Mouse (Mus musculus) ES-CJ7 (cell line): Measurements from ENCODE around the gene Abhd16b.
A peak's percentile ranks its signal among the peaks of the same experiment; 100 is the strongest.

Experiments used
- DNase-seq: peaks from one replicate; pipeline ENCODE4 v3.0.0; 2011; ENCODE audit warnings: low read depth, low spot score

Abhd16b gene

DNA sequence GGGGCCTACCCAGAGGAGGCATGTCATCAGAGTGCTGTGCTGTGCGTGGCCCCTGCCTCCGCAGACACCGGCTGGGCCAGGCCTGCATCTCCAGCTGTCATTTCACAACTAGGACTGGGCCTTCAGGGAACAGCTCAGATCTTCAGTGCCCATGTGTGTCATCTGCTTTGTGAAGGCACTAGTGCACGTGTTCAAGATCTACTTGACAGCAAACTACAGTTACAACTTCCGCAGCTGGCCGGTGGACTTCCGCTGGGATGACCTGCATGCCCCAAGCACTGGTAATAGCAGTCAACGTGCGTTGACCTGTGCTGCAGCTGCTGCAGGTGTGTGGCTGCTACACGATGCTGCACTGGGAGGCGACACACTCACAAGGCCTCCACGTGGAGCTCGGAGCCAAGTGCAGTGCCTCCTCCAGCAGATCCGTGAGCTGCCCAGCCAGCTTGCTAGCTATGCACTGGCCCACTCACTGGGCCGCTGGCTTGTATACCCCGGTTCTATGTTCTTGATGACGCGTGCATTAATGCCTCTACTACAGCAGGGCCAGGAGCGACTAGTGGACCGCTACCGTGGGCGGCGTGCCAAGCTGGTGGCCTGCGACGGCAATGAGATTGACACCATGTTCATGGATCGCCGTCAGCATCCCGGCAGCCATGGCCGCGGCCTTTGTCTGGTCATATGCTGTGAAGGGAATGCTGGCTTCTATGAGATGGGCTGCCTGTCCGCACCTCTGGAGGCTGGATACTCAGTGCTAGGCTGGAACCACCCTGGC is at the start of gene Abhd16b:
TSS of gene Abhd16b (plus strand) at position 51 of the 772 bp plus-strand sequence.
- no peak for DNase-seq

DNA sequence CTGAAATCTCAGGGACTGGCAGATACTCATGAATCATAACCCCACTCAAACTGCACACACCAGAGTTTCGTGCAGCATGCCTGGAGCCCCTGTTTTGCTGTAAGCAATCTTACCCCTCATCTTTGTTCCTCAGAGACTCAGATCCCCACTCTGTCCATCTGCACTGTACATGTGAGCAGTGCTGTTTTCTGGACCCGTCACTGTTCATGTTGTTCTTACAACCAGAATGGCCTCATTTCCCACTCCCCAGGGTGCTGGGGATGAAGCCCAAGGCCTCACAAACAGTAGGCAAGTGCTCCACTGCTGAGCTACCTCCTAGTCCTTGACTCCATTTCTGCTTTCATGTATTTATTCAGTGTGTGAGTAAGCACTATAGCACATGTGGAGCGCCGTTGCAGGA is 40.8 kb upstream of the Abhd16b start:
- DNase-seq, result no peak

DNA sequence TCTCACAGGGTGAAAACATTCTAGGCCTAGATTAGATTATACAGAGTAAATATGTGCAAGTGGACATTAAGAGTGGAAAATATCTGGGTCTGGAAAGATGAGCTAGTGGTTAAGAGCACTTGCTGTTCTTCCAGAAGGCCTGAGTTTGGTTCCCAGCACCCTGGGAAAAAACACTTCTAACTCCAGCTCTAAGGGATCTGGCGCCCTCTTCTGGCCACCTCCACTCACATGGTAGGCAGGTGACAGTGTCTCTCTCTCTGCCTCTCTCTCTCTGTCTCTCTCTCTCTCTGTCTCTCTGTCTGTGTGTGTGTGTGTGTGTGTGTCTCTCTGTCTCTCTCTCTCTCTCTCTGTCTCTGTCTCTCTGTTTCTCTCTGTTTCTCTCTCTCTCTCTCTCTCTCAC is 39.7 kb upstream of the Abhd16b start:
- DNase-seq, result peak; percentile 65

DNA sequence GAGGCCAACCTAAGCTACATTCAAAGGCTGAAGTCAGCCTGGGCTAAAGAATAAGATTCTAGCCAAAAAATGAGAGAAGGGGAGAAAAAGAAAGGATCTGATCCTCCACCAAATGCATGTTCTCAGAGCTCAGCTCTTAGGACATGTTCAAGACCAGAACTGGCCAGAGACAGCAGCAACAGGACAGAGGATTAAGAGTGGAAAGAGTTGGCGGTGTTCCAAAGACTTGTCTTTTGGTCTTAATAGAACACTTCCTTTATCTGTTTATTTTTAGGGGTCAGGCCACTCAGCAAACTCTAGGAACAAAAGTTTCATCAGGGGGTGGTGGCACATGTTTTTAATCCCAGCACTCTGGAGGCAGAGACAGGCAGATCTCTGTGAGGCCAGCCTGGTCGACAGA is 37.1 kb upstream of the Abhd16b start:
- no peak for DNase-seq

DNA sequence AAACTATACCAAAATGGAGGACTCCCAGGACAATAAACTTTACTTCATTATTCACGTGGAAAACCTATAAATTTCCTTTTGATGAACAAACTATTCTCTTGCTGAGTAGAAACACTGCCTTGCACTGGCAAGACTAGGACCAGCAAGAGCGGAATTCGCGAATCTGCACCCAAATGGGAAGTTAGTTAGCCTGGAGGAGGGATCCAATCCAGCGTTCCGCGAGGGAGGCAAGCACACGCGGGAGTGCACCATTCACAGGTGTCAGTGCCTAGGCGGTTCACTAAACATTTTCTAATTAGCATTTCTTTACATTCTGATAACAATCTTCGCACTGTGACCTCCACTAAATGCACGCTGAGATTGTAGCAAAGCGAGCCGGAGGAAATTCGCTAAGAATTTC is 35.2 kb upstream of the Abhd16b start:
- DNase-seq, result peak; percentile 53

DNA sequence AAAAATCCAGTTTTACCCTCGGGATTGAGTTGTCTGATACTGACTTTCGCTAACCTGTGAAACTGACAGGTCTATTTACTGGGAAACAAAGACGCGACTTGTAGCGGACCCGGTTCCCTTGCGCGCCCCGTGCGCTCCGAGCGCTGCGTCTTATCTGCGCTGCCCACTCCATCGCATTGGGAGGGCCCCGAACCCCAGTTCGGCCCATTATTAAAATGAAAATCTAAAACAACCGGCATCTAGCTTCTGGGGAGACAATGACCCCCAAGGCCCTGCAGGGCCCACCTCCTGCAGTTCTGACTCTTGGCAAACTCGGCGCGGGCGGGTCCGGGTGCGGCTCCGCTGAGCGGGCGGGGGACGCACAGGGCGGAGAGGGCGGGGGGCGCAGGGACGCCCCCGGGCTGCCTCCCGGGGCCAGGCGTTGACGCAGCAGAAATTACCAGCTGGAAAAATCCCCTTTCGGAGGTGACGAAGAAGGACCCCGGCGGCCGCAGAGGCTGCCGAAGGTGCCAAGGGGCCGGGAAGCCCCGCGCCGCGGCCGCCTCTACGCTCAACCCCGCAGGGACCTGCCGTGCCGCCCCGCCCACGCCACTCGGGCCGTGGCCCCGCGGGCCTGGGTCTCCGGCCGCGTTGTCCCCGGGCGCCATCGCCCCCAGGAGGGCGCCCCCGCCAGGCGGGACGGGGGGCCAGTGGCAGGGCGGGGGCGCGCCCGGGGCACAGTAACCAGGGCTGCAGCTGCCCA is 34.4 kb upstream of the Abhd16b start:
- DNase-seq, result peak; percentile 26

DNA sequence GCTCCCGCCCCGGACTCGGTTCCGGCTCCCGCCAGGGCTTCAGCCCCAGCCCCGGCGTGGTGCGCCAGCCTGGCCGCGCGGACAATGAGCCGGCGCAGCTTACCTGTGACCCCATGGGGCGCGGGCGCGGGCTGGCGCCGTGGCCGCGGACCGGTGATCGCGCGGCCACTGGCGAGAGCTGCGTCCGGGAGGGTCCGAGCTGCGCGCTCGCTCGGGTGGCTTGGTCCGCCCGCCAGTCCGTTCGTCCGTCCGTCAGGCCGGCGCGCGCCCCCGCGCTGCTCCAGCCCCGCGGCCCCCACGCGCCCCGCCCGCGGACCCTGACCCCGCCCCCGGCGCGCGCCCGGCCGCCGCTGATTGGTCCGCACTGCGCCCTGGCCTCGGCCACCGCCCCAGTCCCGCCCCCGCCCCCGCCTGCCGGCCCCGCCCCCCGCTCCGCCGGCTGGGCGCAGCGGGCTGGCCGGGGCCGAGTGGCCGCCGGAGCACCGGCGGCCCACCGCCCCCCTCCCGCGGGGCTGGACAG is 33.8 kb upstream of the Abhd16b start, which contains the start of gene Zbtb46:
TSS of gene Zbtb46 (minus strand) at position 274 of the 520 bp plus-strand sequence.
- peak; percentile 48 for DNase-seq

DNA sequence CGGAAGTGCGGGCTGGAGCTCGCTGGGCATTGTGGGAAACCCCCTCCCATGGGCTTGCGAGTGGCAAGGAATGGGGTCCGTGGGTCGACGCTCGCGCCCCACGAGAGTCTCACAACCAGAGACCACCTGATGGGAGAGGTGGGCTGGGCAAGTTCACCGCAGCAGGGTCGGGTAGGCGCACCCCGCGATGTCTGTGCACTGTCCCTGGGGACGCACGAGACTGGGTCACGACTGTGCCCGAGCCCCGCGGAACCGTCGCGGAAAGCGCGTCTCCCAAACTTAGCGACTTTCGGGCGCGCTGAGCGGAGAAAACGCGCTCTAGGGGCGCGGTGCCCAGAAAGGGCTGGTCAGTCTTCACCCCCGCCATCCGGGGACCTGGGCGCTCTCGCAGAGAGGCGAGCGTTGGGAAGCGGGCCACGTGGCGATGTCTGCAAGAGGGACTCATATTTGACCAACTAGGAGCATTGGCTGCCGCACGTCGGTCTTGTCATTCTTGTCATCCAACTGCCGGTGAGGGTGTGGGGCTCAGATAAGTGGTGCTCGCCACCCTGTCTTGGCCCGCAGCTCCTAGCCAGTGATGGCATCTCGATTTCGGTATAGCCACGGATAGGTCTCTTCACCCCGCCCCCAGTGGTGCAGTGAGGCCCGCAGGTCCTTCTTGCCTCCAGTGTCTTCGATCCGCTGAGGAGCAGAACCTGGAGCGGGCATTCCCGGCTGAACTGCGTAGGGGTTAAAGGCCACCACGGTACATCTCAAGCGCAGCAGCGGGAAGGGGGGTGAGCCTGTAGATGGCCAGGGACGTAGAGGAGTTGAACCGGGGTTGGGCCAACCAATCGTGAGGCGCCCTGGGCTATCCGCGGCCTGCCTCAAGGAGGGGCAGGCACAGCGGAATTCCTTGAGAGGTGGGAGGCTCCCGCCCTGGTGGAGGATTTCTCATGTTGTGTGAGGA is 33.1 kb upstream of the Abhd16b start:
- peak; percentile 86 for DNase-seq

DNA sequence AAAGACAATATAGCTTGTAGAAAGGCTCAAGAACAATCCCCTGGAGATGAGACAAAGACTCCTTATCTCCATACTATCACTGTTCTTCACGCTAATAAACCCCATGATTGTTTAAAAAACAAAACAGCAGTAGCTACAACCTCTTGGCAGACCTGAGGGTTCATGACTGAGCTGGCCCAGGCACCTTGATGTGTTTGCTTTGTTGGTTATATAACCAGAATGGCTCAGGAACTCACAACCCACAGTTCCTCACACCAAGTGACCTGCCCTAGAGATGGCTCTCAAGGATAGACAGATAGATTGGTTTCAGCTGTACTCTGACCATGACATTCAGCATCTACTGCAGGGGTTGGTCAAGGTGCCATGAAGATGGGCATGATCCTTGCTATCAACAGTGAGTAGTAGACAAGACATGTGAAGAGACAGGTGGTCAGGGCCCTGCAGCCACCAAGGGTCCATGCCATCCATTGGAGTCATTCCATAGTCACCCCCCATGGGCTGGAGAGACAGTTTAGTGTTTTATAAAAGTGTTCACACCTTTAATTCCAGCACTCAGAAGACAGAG is 31.4 kb upstream of the Abhd16b start:
- DNase-seq, result no peak

DNA sequence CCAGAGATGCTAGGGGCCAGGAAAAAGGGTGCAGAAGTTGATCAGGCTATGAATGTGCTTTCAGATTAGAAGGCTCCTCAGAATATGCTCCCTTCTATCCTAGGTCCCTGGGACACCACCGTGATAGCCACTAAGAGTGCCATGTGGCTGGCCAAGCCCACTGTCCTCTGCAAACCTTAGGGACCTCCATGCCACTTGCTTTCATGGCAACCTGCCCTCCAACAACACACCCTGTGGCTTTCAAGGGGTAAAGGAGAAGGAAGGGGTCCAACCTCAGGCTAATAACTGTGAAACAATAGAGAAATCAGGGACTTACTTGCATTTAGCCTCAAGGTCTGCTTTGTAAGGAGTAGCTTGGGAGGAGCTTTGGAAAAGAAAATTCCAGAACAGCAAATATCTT is 30.4 kb upstream of the Abhd16b start:
- no peak for DNase-seq

DNA sequence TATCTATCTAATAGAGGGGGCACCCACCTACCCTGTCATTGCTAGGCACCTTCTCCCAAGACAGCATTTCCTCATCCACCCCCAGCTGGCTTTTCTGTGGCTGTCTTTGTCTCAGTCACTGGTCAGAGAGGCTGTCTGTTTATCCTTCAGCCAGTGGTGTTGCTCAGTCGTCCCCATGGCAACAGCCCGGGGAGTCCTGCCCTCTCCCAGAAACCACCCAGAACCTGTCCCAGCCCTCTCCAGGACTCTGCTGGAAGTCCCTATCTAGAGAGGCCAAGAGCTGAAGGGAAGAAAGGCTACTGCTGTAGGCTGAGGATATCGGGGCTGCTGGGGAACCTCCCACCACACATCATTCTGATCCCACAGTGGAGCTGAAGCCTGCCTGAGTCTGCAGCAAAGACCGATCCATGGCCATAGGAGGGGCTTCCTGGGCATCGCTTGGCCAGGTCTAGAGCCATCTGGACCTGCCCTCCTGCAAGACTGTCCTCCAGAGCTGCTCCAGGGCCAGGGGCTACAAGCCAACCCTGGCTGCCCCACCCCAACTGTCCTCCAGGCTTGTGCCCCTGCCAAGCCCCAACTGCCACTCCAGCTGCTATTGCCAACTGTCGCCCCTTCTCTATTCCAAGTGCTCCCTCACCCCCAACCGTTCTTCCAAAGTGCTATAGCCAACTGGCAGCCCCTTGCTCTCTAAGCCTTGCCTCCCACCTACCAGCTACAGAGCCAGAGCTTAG is 29.8 kb upstream of the Abhd16b start:
- peak; percentile 77 for DNase-seq

DNA sequence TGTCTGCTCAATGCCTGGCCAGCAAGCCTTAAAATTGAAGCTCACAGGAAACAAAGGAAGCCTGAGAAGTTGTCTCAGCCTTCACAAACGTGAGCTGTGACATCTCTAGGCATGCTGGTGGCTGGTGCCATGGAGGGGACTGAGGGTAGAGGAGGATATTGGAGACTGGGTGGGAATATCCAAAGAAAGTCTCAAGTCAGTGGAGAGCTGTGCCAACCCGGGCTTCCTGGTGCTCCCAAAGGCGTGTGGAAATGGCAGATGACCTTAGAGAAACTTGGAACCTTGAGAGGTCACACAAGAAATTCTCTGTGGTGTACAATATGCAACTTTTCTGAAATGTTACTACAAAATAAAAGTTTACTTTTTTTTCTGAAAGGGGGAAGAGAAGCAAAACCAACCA is 27.6 kb upstream of the Abhd16b start:
- DNase-seq, result no peak

DNA sequence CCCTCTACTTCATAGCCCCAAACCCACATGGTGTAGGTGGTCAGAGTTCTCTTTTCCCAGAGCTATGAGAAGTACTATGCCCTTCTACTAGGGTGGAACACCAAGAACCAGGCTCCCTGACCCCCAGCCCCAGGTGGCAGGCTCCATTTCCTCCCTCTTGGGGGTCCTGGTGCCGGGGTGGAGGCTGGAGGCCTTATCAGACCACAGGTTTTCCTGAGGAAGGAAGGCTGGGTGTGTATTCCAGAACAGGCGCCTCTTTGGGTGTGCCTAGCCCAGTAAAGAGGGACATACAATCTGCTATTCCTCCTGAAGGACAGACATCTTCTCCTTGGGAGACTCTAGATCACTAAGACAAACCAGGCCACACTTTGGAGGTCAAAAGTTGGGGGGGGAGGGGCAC is 22.7 kb upstream of the Abhd16b start:
- DNase-seq, result no peak

DNA sequence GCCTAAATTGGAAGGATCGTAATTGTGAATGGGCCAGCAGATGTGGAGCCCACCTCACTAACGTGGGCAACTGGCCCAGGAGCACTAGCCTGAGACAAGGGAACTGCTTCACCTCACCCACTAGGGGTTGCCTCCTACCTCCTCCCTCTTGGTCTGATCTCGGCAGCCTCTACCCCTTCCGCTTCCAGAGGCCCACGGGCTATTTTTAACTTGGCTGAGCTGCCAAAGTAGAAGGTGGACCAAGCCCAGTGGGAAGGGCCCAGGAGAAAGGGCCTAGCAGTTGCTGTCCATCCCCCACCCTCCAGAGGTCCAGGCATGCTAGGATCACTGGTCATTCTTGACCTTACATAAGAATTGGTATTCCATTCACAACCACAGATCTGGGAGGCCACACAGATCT is 21.8 kb upstream of the Abhd16b start:
- DNase-seq, result no peak

DNA sequence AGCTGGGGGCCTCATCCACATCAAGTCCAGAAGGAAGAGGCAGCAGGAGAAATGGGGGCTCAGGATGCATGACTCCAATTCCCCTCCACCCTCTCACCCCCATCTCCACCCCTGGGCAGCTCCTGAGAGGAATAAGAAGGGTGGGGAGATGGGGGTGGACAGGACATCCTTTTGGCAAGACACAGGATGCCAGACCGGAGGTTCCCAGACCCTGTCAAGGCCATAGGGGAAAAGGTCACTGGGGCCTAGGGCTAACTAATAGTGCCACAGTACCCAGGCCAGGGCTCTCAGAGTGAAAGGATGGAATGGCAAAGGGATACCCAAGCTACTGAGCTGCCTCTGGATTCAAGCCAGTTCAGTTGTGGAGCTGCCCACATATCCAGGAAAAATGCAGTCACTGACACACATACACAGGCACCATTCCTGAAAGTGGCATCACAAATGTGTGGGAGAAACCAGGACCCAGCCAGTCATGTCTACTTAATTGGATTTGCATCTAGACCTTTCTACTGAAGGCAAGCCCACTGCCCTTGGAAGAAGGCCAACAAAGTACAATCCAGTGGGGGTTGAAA is 20.7 kb upstream of the Abhd16b start:
- no peak for DNase-seq

DNA sequence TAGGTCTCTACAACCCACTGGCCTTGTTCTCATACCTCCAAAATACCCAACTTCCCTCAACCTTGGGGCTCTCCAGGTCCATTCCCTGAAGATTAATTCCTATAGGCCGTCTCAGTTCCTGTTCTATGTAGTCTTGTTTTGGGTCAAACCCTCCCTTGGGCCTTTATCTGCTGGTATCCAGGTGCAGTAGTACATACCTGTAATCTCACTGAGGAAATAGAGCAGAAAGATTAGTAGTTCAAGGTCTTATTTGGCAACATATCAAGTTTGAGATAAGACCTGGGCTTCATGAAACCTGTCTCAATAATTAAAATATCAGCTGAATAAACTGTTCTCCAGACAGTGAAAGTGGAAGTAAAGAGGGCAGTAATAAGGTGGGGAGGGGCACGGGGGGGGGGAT is 9.9 kb upstream of the Abhd16b start:
- DNase-seq, result no peak

DNA sequence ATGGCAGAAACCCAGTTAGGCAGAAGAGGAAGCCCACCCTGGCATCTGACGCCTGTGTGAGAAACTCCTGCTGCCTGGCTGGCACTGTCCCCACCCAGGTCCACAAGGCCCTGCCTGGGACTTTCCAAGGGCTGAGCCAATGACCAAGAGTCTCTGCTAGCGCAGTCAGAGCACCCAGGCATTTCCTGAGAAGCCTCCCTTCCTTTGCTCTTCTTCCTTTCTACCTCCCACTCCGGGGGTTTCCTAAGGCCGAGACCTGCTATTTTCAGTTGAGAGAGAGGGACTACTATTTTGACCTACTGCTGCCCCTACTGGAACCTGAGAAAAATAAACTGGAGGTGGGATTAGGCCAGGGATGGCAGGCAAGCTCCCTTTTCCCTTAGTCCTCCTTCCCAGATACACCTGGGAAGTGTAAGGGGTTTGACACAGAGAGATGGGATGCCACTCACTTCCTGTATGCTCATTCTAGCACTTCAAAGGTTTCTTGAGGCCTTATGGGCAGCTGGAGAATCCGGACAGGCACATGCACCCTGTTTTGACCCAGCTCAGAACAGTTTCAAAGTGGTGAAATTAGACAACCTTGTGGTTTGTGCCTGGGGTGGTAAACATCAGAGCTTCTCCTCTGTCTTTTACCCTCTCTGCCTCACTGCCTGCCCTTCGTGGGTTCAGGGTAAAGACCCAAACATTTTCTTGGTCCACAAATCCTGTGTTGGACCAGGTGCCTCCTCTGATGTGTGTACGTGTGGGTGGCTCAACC is 9.3 kb upstream of the Abhd16b start:
- DNase-seq, result peak; percentile 70

DNA sequence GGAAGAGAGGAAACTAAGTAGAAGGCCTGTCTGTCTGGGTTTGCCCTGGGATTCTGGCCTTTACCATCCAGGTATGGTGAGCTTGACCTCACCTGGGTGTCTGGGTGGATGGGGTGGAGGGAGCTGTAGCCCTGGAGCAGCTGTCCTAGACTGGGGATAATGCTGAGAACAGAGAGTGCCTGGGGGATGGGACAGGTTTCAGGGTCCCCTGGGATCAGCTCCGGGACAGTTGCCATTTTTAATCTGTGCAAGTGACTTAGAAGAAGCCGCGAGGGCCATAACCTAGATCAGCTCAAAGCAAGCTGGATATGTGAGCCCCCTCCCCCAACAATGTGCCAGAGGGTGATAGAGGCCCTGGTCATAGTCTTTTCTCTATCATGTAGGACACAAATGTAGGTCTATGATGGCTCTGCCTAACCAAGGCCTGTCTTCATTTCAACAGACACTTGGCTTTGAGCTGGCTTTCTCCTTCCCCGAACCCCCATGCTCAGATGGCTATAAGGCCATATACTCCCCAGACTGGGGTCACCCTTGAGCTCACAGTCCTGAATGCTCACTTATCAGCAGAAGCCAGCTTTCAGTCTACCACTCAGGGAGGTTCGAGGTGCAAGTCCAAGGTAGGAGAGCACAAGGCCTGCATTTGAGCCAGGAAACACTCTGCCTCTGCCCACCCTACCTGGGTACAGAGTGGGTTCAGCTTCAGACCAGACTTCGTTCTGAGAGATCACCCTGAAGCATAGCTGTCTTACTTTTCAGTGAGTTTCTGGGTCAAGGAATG is 8.4 kb upstream of the Abhd16b start:
- no peak for DNase-seq

DNA sequence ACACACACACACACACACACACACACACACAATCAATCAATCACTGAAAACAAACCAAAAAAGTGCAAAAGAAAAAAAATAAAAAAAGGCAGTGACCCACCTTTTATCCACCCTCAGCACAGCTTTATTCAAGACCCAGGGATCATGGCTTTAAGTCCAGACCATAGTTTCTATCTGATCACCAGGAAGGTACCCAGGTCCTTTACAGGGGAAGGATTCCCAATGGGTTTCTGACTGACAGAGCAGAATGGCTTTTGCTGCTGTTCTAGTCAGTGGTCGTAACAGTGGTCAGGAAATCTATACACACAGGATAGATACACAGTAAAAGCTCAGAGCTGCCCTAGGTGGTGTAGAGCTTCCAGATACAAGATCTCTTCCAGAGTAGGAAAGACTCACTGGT is 7.3 kb upstream of the Abhd16b start:
- no peak for DNase-seq
